Mouse (Mus musculus): ENCODE data around the gene Ankrd11. TPM values are rescaled to one million over a fixed set of nuclear protein-coding genes. Genes with fewer than 3 reads are reported as not detected.

The Ankrd11 gene
- polyA plus RNA-seq, 1 experiment from 2014 or later = 46.2 TPM

- no peaks in the 10 kb centered on the region for H3K27me3 ChIP-seq (ENCODE audit: control insufficient read depth, insufficient read depth, low read length)
- no peak overlapping the region for H3K4me3 ChIP-seq (replicated peaks; ENCODE audit: low read depth, low read length)
- H3K36me3 ChIP-seq (ENCODE audit: control insufficient read depth, insufficient read depth, low read length) = no peaks in the 10 kb centered on the region
- no peak overlapping the region for H3K27ac ChIP-seq (replicated peaks; ENCODE audit: low read depth, low read length)
- H3K9me3 ChIP-seq (ENCODE audit: control insufficient read depth, low read length) = no peaks in the 10 kb centered on the region
- DNase-seq = no peak
- no peak overlapping the region for H3K4me2 ChIP-seq (ENCODE audit: low read length)
- peaks cover 5% of the 10 kb centered on the region; the same call in 1 of the 2 replicates for H3K4me1 ChIP-seq (ENCODE audit: control insufficient read depth, insufficient read depth, low read length)
- no peak overlapping the region for H3K9ac ChIP-seq (replicated peaks; ENCODE audit: low read length)
- ATAC-seq (ENCODE audit: low FRiP score, low TSS enrichment) = no peak
- 84% methylated on average over 3 of the region's 3 CpGs for WGBS
Observed at GRCm38 (mm10) chr8:122954090-122954799, 87.8 kb downstream of the Ankrd11 start.

GRCm38 (mm10) chr8:122953028-122953427 is 89.0 kb downstream of the Ankrd11 start:
- ATAC-seq (ENCODE audit: low FRiP score, low TSS enrichment) = no peak
- H3K4me3 ChIP-seq (replicated peaks; ENCODE audit: low read depth, low read length) = no peak overlapping the region

GRCm38 (mm10) chr8:122951456-122951855 is 90.6 kb downstream of the Ankrd11 start:
- Histone ChIP-seq H3K9me3 (ENCODE audit: control insufficient read depth, low read length) (no peaks in the 10 kb centered on the region), H3K4me1 (ENCODE audit: control insufficient read depth, insufficient read depth, low read length) (peaks cover 7% of the 10 kb centered on the region; the same call in 1 of the 2 replicates), H3K36me3 (ENCODE audit: control insufficient read depth, insufficient read depth, low read length) (no peaks in the 10 kb centered on the region), H3K9ac (replicated peaks; ENCODE audit: low read length) (no peak overlapping the region), H3K27ac (replicated peaks; ENCODE audit: low read depth, low read length) (no peak overlapping the region), H3K27me3 (ENCODE audit: control insufficient read depth, insufficient read depth, low read length) (no peaks in the 10 kb centered on the region), H3K4me3 (replicated peaks; ENCODE audit: low read depth, low read length) (no peak overlapping the region), H3K4me2 (ENCODE audit: low read length) (no peak overlapping the region)
- ATAC-seq (ENCODE audit: low FRiP score, low TSS enrichment) = no peak
- no peak for DNase-seq
- 92% methylated on average over 5 of the region's 5 CpGs for WGBS

More at GRCm38 (mm10) chr8:122953028-122953427, 89.0 kb downstream of the Ankrd11 start:
- Histone ChIP-seq H3K4me2 (ENCODE audit: low read length) (no peak overlapping the region), H3K36me3 (ENCODE audit: control insufficient read depth, insufficient read depth, low read length) (no peaks in the 10 kb centered on the region), H3K9me3 (ENCODE audit: control insufficient read depth, low read length) (no peaks in the 10 kb centered on the region), H3K27ac (replicated peaks; ENCODE audit: low read depth, low read length) (no peak overlapping the region), H3K4me1 (ENCODE audit: control insufficient read depth, insufficient read depth, low read length) (peaks cover 7% of the 10 kb centered on the region; the same call in 1 of the 2 replicates), H3K9ac (replicated peaks; ENCODE audit: low read length) (no peak overlapping the region), H3K27me3 (ENCODE audit: control insufficient read depth, insufficient read depth, low read length) (no peaks in the 10 kb centered on the region)
- 94% methylated on average over 6 of the region's 6 CpGs for WGBS
- DNase-seq = no peak

GRCm38 (mm10) chr8:122949701-122950100 is 92.4 kb downstream of the Ankrd11 start:
- WGBS = 92% methylated on average over 5 of the region's 5 CpGs
- Histone ChIP-seq H3K9me3 (ENCODE audit: control insufficient read depth, low read length) (no peaks in the 10 kb centered on the region), H3K27ac (replicated peaks; ENCODE audit: low read depth, low read length) (0 out of 2 replicates have a peak overlapping the region, but pooled peaks have one; percentile 3), H3K4me3 (replicated peaks; ENCODE audit: low read depth, low read length) (no peak overlapping the region), H3K9ac (replicated peaks; ENCODE audit: low read length) (no peak overlapping the region), H3K27me3 (ENCODE audit: control insufficient read depth, insufficient read depth, low read length) (no peaks in the 10 kb centered on the region), H3K36me3 (ENCODE audit: control insufficient read depth, insufficient read depth, low read length) (no peaks in the 10 kb centered on the region), H3K4me1 (ENCODE audit: control insufficient read depth, insufficient read depth, low read length) (peaks cover 7% of the 10 kb centered on the region; the same call in 1 of the 2 replicates), H3K4me2 (ENCODE audit: low read length) (no peak overlapping the region)
- ATAC-seq (ENCODE audit: low FRiP score, low TSS enrichment) = no peak
- DNase-seq = no peak

GRCm38 (mm10) chr8:122945775-122946174 is 96.3 kb downstream of the Ankrd11 start:
- no peaks in the 10 kb centered on the region for H3K9me3 ChIP-seq (ENCODE audit: control insufficient read depth, low read length)
- WGBS = 79% methylated on average over 2 of the region's 2 CpGs
- no peak overlapping the region for H3K4me3 ChIP-seq (replicated peaks; ENCODE audit: low read depth, low read length)
- H3K36me3 ChIP-seq (ENCODE audit: control insufficient read depth, insufficient read depth, low read length) = no peaks in the 10 kb centered on the region
- no peak overlapping the region for H3K9ac ChIP-seq (replicated peaks; ENCODE audit: low read length)
- no peak for ATAC-seq (ENCODE audit: low FRiP score, low TSS enrichment)
- peaks cover 11% of the 10 kb centered on the region; the same call in 1 of the 2 replicates for H3K4me1 ChIP-seq (ENCODE audit: control insufficient read depth, insufficient read depth, low read length)
- H3K27me3 ChIP-seq (ENCODE audit: control insufficient read depth, insufficient read depth, low read length) = no peaks in the 10 kb centered on the region
- DNase-seq = no peak
- H3K4me2 ChIP-seq (ENCODE audit: low read length) = no peak overlapping the region
- H3K27ac ChIP-seq (replicated peaks; ENCODE audit: low read depth, low read length) = no peak overlapping the region

GRCm38 (mm10) chr8:122942803-122943713 is 99.0 kb downstream of the Ankrd11 start:
- Histone ChIP-seq H3K9me3 (ENCODE audit: control insufficient read depth, low read length) (no peaks in the 10 kb centered on the region), H3K4me1 (ENCODE audit: control insufficient read depth, insufficient read depth, low read length) (0 out of 2 replicates have a peak, but pooled peaks cover 8% of the 10 kb centered on the region), H3K9ac (replicated peaks; ENCODE audit: low read length) (no peak overlapping the region), H3K27me3 (ENCODE audit: control insufficient read depth, insufficient read depth, low read length) (no peaks in the 10 kb centered on the region), H3K27ac (replicated peaks; ENCODE audit: low read depth, low read length) (no peak overlapping the region), H3K4me2 (ENCODE audit: low read length) (no peak overlapping the region), H3K4me3 (replicated peaks; ENCODE audit: low read depth, low read length) (no peak overlapping the region), H3K36me3 (ENCODE audit: control insufficient read depth, insufficient read depth, low read length) (no peaks in the 10 kb centered on the region)
- no peak for DNase-seq
- no peak for ATAC-seq (ENCODE audit: low FRiP score, low TSS enrichment)
- 69% methylated on average over 9 of the region's 9 CpGs for WGBS

GRCm38 (mm10) chr8:122938591-122938990 is 103.5 kb downstream of the Ankrd11 start:
- Histone ChIP-seq H3K27me3 (ENCODE audit: control insufficient read depth, insufficient read depth, low read length) (no peaks in the 10 kb centered on the region), H3K4me3 (replicated peaks; ENCODE audit: low read depth, low read length) (no peak overlapping the region), H3K4me1 (ENCODE audit: control insufficient read depth, insufficient read depth, low read length) (peaks cover 8% of the 10 kb centered on the region; the same call in 1 of the 2 replicates), H3K9ac (replicated peaks; ENCODE audit: low read length) (no peak overlapping the region), H3K27ac (replicated peaks; ENCODE audit: low read depth, low read length) (no peak overlapping the region), H3K9me3 (ENCODE audit: control insufficient read depth, low read length) (no peaks in the 10 kb centered on the region), H3K36me3 (ENCODE audit: control insufficient read depth, insufficient read depth, low read length) (no peaks in the 10 kb centered on the region), H3K4me2 (ENCODE audit: low read length) (no peak overlapping the region)
- ATAC-seq (ENCODE audit: low FRiP score, low TSS enrichment) (no peak), DNase-seq (no peak)
- whole genome bisulfite sequencing = 37% methylated on average over 4 of the region's 4 CpGs

GRCm38 (mm10) chr8:122938170-122938569 is 103.9 kb downstream of the Ankrd11 start:
- H3K27me3 ChIP-seq (ENCODE audit: control insufficient read depth, insufficient read depth, low read length) = no peaks in the 10 kb centered on the region
- ATAC-seq (ENCODE audit: low FRiP score, low TSS enrichment) = no peak
- no peak overlapping the region for H3K9ac ChIP-seq (replicated peaks; ENCODE audit: low read length)
- no peak for DNase-seq
- peaks cover 8% of the 10 kb centered on the region; the same call in 1 of the 2 replicates for H3K4me1 ChIP-seq (ENCODE audit: control insufficient read depth, insufficient read depth, low read length)
- WGBS = 73% methylated on average over 3 of the region's 3 CpGs
- no peaks in the 10 kb centered on the region for H3K36me3 ChIP-seq (ENCODE audit: control insufficient read depth, insufficient read depth, low read length)
- no peak overlapping the region for H3K4me2 ChIP-seq (ENCODE audit: low read length)
- no peak overlapping the region for H3K4me3 ChIP-seq (replicated peaks; ENCODE audit: low read depth, low read length)
- H3K27ac ChIP-seq (replicated peaks; ENCODE audit: low read depth, low read length) = no peak overlapping the region
- no peaks in the 10 kb centered on the region for H3K9me3 ChIP-seq (ENCODE audit: control insufficient read depth, low read length)
